Mouse (Mus musculus) lung, postnatal 0 days (tissue): ENCODE data around the gene Gab2. TPM values are rescaled to one million over a fixed set of nuclear protein-coding genes. Genes with fewer than 3 reads are reported as not detected.

ENCODE experiments used
- ATAC-seq: fragments of 200-750 bp; cut with Nextera tagmentation; 2 replicates; pipeline ENCODE4 v1.8.0; 2017; ENCODE audit warnings: moderate library complexity
- DNase-seq: peaks from one replicate; pipeline ENCODE4 v3.0.0-alpha.2; 2016; ENCODE audit warnings: low spot score
- H3K27ac ChIP-seq: fragments of 300-500 bp; sonication (generic); 2 replicates; pipeline ENCODE4 v1.5.1; 2014; ENCODE audit warnings: antibody characterized with exemption, mild to moderate bottlenecking, low read length, mixed read lengths
- H3K27me3 ChIP-seq: fragments of 300-500 bp; sonication (generic); replicated peaks from 2 replicates; pipeline ENCODE4 v1.6.1; 2014; ENCODE audit warnings: low read length, mixed read lengths; ENCODE audit not compliant: insufficient read depth
- H3K36me3 ChIP-seq: fragments of 300-500 bp; sonication (generic); 2 replicates; pipeline ENCODE4 v1.6.1; 2014; ENCODE audit warnings: low read length, mixed read lengths; ENCODE audit not compliant: insufficient read depth
- H3K4me1 ChIP-seq: fragments of 300-500 bp; sonication (generic); 2 replicates; pipeline ENCODE4 v1.6.1; 2014; ENCODE audit warnings: antibody characterized with exemption, low read depth, low read length, mixed read lengths; ENCODE audit not compliant: insufficient read depth
- H3K4me2 ChIP-seq: fragments of 300-500 bp; sonication (generic); replicated peaks from 2 replicates; pipeline ENCODE4 v1.6.1; 2014; ENCODE audit warnings: low read depth, mild to moderate bottlenecking, low read length, moderate library complexity, mixed read lengths
- H3K4me3 ChIP-seq: fragments of 300-500 bp; sonication (generic); 2 replicates; pipeline ENCODE4 v1.5.1; 2014; ENCODE audit warnings: low read depth, low read length
- H3K9ac ChIP-seq: fragments of 300-500 bp; sonication (generic); replicated peaks from 2 replicates; pipeline ENCODE4 v1.6.1; 2014; ENCODE audit warnings: low read depth, mild to moderate bottlenecking
- H3K9me3 ChIP-seq: fragments of 300-500 bp; sonication (generic); 2 replicates; pipeline ENCODE4 v1.6.1; 2016; ENCODE audit warnings: low read length, mixed read lengths
- CTCF ChIP-seq: IDR thresholded peaks from 2 replicates; pipeline ENCODE4 v1.5.1; 2016; ENCODE audit warnings: antibody characterized with exemption, mild to moderate bottlenecking
- EP300 ChIP-seq: IDR thresholded peaks from 2 replicates; pipeline ENCODE4 v1.6.1; 2016; ENCODE audit warnings: antibody characterized with exemption, mild to moderate bottlenecking, control low read depth
- WGBS: fragments of 180-500 bp; shearing (Covaris S2); extraction: QIAGEN DNeasy Blood & Tissue Kit; methylation state at CpG from one replicate; pipeline ENCODE4 v1.1.7; 2014; 5-methylcytosine and 5-hydroxymethylcytosine counted together
- polyA plus RNA-seq: library from polyadenylated mRNA; unstranded; fragments of >200 nt; fragmentation: Nextera tagmentation; extraction: Ambion mirVana; gene quantifications from 2 replicates; pipeline ENCODE4 v1.2.1, GENCODE M21; 2015

Gab2 gene
- polyA plus RNA-seq, 1 experiment from 2014 or later, result 7.7 TPM

DNA sequence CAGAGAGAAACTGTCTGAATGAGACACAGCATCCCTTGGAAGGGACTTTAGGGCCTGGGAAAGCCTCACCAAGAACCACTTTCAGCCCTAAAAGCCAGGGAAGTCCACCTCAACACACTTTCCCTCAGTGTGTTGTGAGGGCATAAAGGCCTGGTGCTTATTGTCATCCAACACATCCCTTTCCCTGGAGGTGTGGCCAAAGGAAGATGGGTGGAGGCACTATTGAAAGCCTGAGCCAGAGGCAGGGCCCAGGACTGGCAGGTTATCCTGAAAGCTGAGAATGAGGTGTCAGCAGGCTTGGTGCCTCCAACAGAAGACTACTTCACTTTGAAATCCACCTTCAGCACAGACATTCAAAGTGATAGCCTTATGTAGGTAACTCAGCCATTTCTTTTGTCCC is 223.1 kb downstream of the Gab2 start:
- TF ChIP-seq CTCF (no peak), EP300 (no peak)
- H3K9me3 ChIP-seq, result no peaks in the 10 kb centered on the region
- no peaks in the 10 kb centered on the region for H3K27me3 ChIP-seq
- ATAC-seq (no peak), DNase-seq (no peak)
- H3K27ac ChIP-seq, result no peak overlapping the region
- no peaks in the 10 kb centered on the region for H3K4me1 ChIP-seq
- H3K9ac ChIP-seq, result no peak overlapping the region
- no peak overlapping the region for H3K4me2 ChIP-seq
- H3K36me3 ChIP-seq, result peaks cover 37% of the 10 kb centered on the region
- no peak overlapping the region for H3K4me3 ChIP-seq

DNA sequence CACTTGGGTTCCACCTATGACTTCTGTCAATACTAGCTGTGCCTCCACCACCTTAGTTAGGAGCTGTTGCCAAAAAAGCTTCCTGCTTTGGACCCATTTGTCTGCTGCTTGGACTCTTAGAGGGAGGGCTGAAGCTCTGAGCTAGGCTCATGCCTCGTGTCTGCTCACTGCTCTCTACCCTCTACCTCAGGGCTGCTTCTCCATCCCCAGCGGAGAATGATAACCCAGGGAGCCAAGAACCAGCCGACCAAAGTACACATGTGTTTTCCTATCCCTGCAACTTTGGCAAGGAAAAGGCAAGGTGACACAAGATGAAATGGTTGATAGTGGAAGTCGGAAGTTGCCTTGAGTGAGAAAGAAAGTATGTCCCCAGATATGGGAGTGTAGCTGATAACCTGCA is 223.8 kb downstream of the Gab2 start:
- Histone ChIP-seq H3K4me3 (no peak overlapping the region), H3K4me2 (no peak overlapping the region), H3K27me3 (no peaks in the 10 kb centered on the region), H3K4me1 (no peaks in the 10 kb centered on the region), H3K27ac (no peak overlapping the region), H3K36me3 (peaks cover 37% of the 10 kb centered on the region), H3K9ac (no peak overlapping the region), H3K9me3 (no peaks in the 10 kb centered on the region)
- 84% methylated on average over 4 of the region's 4 CpGs for WGBS
- DNase-seq, result no peak
- ATAC-seq, result no peak
- no peak for TF ChIP-seq CTCF
- no peak for TF ChIP-seq EP300

DNA sequence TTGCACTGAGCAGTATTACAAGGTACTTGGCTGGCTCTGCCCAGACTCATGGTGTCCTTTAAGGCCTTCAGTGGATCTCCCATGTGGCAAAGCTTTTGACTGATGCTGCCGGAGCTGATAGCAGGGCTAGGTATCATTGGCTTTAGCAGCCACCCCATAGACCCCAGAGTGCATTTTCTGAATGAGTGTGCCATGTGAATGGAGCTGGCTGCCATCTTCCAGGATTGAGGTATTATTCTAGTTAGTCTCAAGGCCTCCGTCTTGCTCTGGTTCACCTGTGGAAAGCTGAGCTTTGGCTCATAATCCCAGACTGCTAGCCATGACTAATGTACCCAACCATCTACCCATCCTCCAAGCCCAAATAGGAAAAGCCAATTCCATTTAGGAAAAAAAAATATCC is 225.4 kb downstream of the Gab2 start:
- H3K36me3 ChIP-seq, result peaks cover 33% of the 10 kb centered on the region; the same call in 1 of the 2 replicates
- no peak overlapping the region for H3K4me3 ChIP-seq
- ATAC-seq (no peak), DNase-seq (no peak)
- TF ChIP-seq CTCF (no peak), EP300 (no peak)
- no peak overlapping the region for H3K27ac ChIP-seq
- WGBS, result 98% methylated on average over 2 of the region's 2 CpGs
- H3K4me2 ChIP-seq, result no peak overlapping the region
- H3K27me3 ChIP-seq, result no peaks in the 10 kb centered on the region
- no peaks in the 10 kb centered on the region for H3K9me3 ChIP-seq
- no peak overlapping the region for H3K9ac ChIP-seq
- no peaks in the 10 kb centered on the region for H3K4me1 ChIP-seq

DNA sequence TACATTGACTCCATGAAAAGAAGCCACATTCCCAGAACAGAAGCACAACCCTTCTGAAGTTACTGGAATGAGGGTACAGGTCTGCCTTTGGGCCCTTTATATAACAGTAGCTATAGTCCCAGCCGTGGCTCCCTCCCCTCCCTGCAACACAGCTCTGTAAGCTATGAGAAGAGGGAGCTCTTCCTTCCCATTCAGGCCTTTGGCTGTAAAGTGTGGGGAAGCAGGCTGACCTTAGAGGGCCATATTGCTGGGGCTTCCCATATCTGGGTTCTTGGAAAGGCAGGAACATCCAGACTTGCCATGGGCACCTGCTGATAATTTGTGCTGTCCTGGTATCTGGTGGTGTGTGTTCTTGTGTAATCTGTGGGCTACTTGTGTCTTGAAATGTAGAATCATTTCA is 226.2 kb downstream of the Gab2 start:
- DNase-seq (no peak), ATAC-seq (no peak)
- 78% methylated on average over 1 of the region's 1 CpGs for WGBS
- no peak overlapping the region for H3K4me2 ChIP-seq
- H3K36me3 ChIP-seq, result peaks cover 33% of the 10 kb centered on the region; the same call in 1 of the 2 replicates
- no peaks in the 10 kb centered on the region for H3K27me3 ChIP-seq
- TF ChIP-seq CTCF, result no peak
- TF ChIP-seq EP300, result no peak
- no peak overlapping the region for H3K27ac ChIP-seq
- no peak overlapping the region for H3K4me3 ChIP-seq
- no peak overlapping the region for H3K9ac ChIP-seq
- no peaks in the 10 kb centered on the region for H3K9me3 ChIP-seq
- no peaks in the 10 kb centered on the region for H3K4me1 ChIP-seq

DNA sequence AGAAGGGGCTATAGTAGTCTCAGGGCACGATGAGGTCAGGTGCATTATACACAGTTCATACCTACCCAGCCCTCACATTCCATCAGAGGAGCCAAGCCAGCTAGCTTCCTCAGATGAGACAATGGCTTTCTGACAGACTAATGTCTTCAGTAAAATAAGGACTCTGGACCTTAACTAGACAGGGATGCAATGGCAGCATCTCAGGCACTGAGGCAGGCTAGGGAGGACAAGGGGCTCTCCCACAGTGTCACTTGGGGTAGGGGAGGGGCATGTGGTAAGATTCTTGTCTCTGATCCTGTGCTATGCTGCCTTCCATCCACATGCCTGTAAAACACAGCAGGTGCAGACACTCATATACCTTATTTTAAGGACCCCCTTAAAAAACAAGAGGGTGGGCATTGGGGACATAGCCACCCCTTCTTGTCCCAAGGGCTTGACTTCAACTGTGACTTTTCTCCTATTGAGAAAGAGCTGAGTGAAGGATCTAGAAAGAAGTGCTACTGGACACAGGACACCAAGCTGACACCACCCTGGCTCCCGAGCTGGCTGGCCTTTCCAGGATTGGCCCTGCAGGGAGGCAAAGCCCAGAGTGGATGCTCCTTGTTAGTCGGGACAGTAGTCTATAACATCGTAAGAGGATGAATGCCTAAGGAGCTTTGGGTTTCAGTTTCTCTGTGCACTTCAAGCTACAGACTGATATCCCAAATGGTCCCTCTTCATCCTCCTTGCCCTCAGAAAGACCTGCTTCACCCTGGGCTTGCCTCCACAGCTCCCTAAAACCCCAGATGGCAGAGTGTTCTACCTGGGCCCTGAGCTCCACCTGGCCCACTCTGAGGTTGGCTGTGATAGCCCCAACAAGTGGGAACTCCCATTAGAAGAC is 228.3 kb downstream of the Gab2 start:
- WGBS, result 86% methylated on average over 4 of the region's 4 CpGs

DNA sequence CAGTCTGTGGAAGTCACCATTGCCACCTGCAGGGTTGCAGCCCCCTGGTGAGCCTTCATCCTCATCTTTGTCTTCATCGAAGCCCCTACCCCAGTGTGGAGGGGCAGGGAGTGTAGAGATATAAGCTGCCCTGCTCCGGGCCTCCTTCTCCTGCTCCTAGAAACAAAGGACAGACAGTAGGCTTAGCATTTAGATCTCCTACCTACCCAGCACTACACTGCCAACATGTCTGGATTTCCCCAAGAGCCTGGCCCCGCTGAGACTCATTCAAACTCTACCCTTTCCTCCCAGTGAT is 228.9 kb downstream of the Gab2 start:
- Histone ChIP-seq H3K4me1 (no peaks in the 10 kb centered on the region), H3K4me2 (no peak overlapping the region), H3K27ac (no peak overlapping the region), H3K9me3 (no peaks in the 10 kb centered on the region), H3K27me3 (no peaks in the 10 kb centered on the region), H3K9ac (no peak overlapping the region), H3K36me3 (peaks cover 18% of the 10 kb centered on the region; the same call in 1 of the 2 replicates), H3K4me3 (no peak overlapping the region)
- TF ChIP-seq EP300 (no peak), CTCF (no peak)
- DNase-seq, result no peak
- WGBS, result 95% methylated on average over 3 of the region's 3 CpGs
- no peak for ATAC-seq

More for the DNA sequence above, 228.3 kb downstream of the Gab2 start:
- Histone ChIP-seq H3K27me3 (no peaks in the 10 kb centered on the region), H3K36me3 (peaks cover 23% of the 10 kb centered on the region; the same call in 1 of the 2 replicates), H3K9ac (no peak overlapping the region), H3K4me2 (no peak overlapping the region), H3K9me3 (no peaks in the 10 kb centered on the region), H3K4me3 (no peak overlapping the region), H3K27ac (no peak overlapping the region), H3K4me1 (no peaks in the 10 kb centered on the region)
- ATAC-seq, result no peak
- DNase-seq, result no peak
- TF ChIP-seq CTCF (no peak), EP300 (no peak)
